Mouse (Mus musculus) embryonic facial prominence, embryonic 10.5 days (tissue): Measurements from ENCODE around the gene Pick1. TPM values are rescaled to one million over a fixed set of nuclear protein-coding genes. Genes with fewer than 3 reads are reported as not detected.

ENCODE experiments used
- DNase-seq: peaks from one replicate; pipeline ENCODE4 v3.0.0-alpha.2; 2017; ENCODE audit warnings: low spot score
- H3K27ac ChIP-seq: fragments of 300-500 bp; sonication (generic); replicated peaks from 2 replicates; pipeline ENCODE4 v1.5.1; 2016; ENCODE audit warnings: mild to moderate bottlenecking
- H3K27me3 ChIP-seq: fragments of 300-500 bp; sonication (generic); replicated peaks from 2 replicates; pipeline ENCODE4 v1.6.1; 2016; ENCODE audit warnings: low read depth, mild to moderate bottlenecking; ENCODE audit not compliant: poor library complexity, severe bottlenecking
- H3K36me3 ChIP-seq: fragments of 300-500 bp; sonication (generic); replicated peaks from 2 replicates; pipeline ENCODE4 v1.6.1; 2016; ENCODE audit warnings: mild to moderate bottlenecking, moderate library complexity
- H3K4me1 ChIP-seq: fragments of 300-500 bp; sonication (generic); 2 replicates; pipeline ENCODE4 v1.6.1; 2016
- H3K4me3 ChIP-seq: fragments of 300-500 bp; sonication (generic); 2 replicates; pipeline ENCODE4 v1.5.1; 2016; ENCODE audit warnings: mild to moderate bottlenecking, moderate library complexity
- H3K9me3 ChIP-seq: fragments of 300-500 bp; sonication (generic); 2 replicates; pipeline ENCODE4 v1.6.1; 2016; ENCODE audit warnings: mild to moderate bottlenecking
- WGBS: fragments of 180-500 bp; shearing (Covaris S2); methylation state at CpG from one replicate; pipeline ENCODE4 v1.1.7; 2016; 5-methylcytosine and 5-hydroxymethylcytosine counted together
- polyA plus RNA-seq: library from polyadenylated mRNA; unstranded; fragments of >200 nt; fragmentation: Nextera tagmentation; extraction: Ambion mirVana; gene quantifications from 2 replicates; pipeline ENCODE4 v1.2.1, GENCODE M21; 2016

Gene Pick1
- polyA plus RNA-seq, result 45.6 and 50.1 TPM in 2 replicates

- 2% methylated on average over 51 of the region's 51 CpGs for WGBS
- no peaks in the 10 kb centered on the region for H3K27me3 ChIP-seq
These were observed at the start of gene Pick1, which contains the start of gene Gm49486 for GRCm38 (mm10) chr15:79229058-79229821. Gene Pick1 (plus strand): TSS chr15:79229173. Gene Gm49486 (plus strand): TSS chr15:79229391.

DNA sequence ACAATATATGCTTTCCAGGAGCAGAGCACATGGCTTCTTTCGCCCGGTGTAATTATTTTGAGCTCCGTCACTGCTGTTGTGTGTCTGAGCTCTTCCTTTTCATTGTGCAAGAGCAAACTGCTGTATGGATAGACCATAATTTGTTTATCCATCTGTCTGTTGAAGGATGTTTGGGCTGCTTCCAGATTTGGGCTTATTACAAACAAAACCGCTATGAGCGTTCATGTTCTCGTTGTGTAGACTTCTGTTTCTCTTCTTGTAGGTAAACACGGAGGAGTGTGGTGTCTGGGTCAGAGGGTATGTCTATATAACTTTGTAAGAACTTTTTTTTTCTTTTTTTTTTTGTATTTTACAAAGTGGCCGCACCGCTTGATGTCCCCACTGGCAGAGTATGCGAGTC, 43.8 kb upstream of the Pick1 start:
- no peaks in the 10 kb centered on the region for H3K36me3 ChIP-seq
- no peak for DNase-seq
- 90% methylated on average over 10 of the region's 10 CpGs for WGBS
- no peaks in the 10 kb centered on the region for H3K4me1 ChIP-seq
- H3K27me3 ChIP-seq, result no peaks in the 10 kb centered on the region
- no peak overlapping the region for H3K4me3 ChIP-seq
- no peak overlapping the region for H3K27ac ChIP-seq
- H3K9me3 ChIP-seq, result no peaks in the 10 kb centered on the region

More at GRCm38 (mm10) chr15:79229058-79229821, at the start of gene Pick1, which contains the start of gene Gm49486:
- Histone ChIP-seq H3K27ac (peak within 1 kb of the TSS; percentile 96), H3K36me3 (peaks cover 31% of the 10 kb centered on the region), H3K4me1 (peaks cover 30% of the 10 kb centered on the region), H3K9me3 (no peaks in the 10 kb centered on the region), H3K4me3 (peak within 1 kb of the TSS; percentile 82)
- DNase-seq, result peak; percentile 93

- Histone ChIP-seq H3K27ac (no peak overlapping the region), H3K4me3 (no peak overlapping the region), H3K36me3 (no peaks in the 10 kb centered on the region), H3K4me1 (peaks cover 7% of the 10 kb centered on the region), H3K9me3 (no peaks in the 10 kb centered on the region), H3K27me3 (no peaks in the 10 kb centered on the region)
- DNase-seq, result no peak
- WGBS, result 90% methylated on average over 8 of the region's 8 CpGs
These were observed 41.2 kb upstream of the Pick1 start for GRCm38 (mm10) chr15:79187819-79188218.

GRCm38 (mm10) chr15:79191426-79191825, 37.5 kb upstream of the Pick1 start:
- H3K36me3 ChIP-seq, result no peaks in the 10 kb centered on the region
- WGBS, result 93% methylated on average over 2 of the region's 2 CpGs
- no peaks in the 10 kb centered on the region for H3K9me3 ChIP-seq
- H3K4me3 ChIP-seq, result no peak overlapping the region
- peaks cover 13% of the 10 kb centered on the region for H3K27me3 ChIP-seq
- no peak overlapping the region for H3K27ac ChIP-seq
- DNase-seq, result no peak
- peaks cover 37% of the 10 kb centered on the region for H3K4me1 ChIP-seq

- H3K4me1 ChIP-seq, result peaks cover 41% of the 10 kb centered on the region
- H3K9me3 ChIP-seq, result no peaks in the 10 kb centered on the region
- peak overlapping the region; percentile 87 for H3K27ac ChIP-seq
- H3K36me3 ChIP-seq, result no peaks in the 10 kb centered on the region
- H3K4me3 ChIP-seq, result peak overlapping the region; percentile 42; the same call in 1 of the 2 replicates
- peaks cover 13% of the 10 kb centered on the region for H3K27me3 ChIP-seq
- no peak for DNase-seq
- WGBS, result 73% methylated on average over 6 of the region's 6 CpGs
These were observed 36.5 kb upstream of the Pick1 start for GRCm38 (mm10) chr15:79192450-79192849.

GRCm38 (mm10) chr15:79192885-79193845, 35.8 kb upstream of the Pick1 start:
- H3K4me1 ChIP-seq, result peaks cover 41% of the 10 kb centered on the region
- 19% methylated on average over 27 of the region's 27 CpGs for WGBS
- peak overlapping the region; percentile 87 for H3K27ac ChIP-seq
- no peaks in the 10 kb centered on the region for H3K9me3 ChIP-seq
- peaks cover 13% of the 10 kb centered on the region for H3K27me3 ChIP-seq
- no peaks in the 10 kb centered on the region for H3K36me3 ChIP-seq
- DNase-seq, result peak; percentile 54
- peak overlapping the region; percentile 42 for H3K4me3 ChIP-seq

DNA sequence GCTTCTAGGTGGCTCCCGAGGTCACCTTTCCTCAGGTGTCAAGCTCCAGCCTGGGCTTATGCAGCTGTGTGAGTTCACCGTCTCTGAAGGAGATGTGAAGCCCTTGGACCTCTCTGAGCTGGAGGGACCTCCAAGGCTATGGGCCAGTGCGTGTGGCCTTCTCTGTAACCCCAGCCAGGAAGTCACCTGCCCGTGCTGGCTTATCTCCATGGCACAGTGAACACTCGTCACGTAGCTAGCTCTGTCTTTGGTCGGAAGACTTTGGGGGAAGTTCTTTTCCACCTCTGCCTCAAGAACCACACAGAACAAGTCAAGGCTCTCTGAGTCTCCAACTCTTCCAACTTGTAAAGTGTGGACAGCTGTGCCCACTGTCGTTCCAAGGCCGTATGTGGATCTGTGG, 34.9 kb upstream of the Pick1 start:
- Histone ChIP-seq H3K27ac (peak overlapping the region; percentile 87), H3K4me3 (no peak overlapping the region), H3K36me3 (no peaks in the 10 kb centered on the region), H3K9me3 (no peaks in the 10 kb centered on the region), H3K27me3 (peaks cover 13% of the 10 kb centered on the region), H3K4me1 (peaks cover 41% of the 10 kb centered on the region)
- no peak for DNase-seq
- WGBS, result 79% methylated on average over 9 of the region's 9 CpGs

DNA sequence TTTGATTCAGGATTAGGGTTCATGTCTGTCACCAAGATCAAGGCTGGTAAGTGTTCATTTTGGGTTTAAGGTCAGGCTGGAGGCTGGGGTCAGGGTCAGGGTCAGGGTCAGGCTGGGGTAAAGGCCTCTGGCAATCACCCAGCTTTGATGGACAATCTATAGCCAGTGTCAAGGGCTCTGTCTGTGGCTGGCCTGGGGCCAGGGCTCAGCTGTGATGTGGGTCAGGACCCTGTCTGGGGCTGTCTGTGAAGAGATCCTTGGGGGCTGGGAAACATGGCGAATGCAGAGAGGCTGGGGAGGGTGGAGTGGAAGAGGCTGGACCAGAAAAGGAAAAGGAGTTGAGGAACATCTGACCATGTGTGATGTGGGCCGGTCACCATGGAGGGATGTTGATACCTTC, 34.0 kb upstream of the Pick1 start:
- Histone ChIP-seq H3K36me3 (no peaks in the 10 kb centered on the region), H3K27me3 (peaks cover 13% of the 10 kb centered on the region), H3K9me3 (no peaks in the 10 kb centered on the region), H3K4me3 (no peak overlapping the region), H3K27ac (no peak overlapping the region), H3K4me1 (peaks cover 41% of the 10 kb centered on the region)
- no peak for DNase-seq
- WGBS, result 68% methylated on average over 2 of the region's 2 CpGs

GRCm38 (mm10) chr15:79195492-79195891, 33.5 kb upstream of the Pick1 start:
- no peak overlapping the region for H3K4me3 ChIP-seq
- no peaks in the 10 kb centered on the region for H3K36me3 ChIP-seq
- DNase-seq, result no peak
- no peaks in the 10 kb centered on the region for H3K9me3 ChIP-seq
- no peak overlapping the region for H3K27ac ChIP-seq
- 81% methylated on average over 8 of the region's 8 CpGs for WGBS
- peaks cover 13% of the 10 kb centered on the region for H3K27me3 ChIP-seq
- H3K4me1 ChIP-seq, result peaks cover 42% of the 10 kb centered on the region

DNA sequence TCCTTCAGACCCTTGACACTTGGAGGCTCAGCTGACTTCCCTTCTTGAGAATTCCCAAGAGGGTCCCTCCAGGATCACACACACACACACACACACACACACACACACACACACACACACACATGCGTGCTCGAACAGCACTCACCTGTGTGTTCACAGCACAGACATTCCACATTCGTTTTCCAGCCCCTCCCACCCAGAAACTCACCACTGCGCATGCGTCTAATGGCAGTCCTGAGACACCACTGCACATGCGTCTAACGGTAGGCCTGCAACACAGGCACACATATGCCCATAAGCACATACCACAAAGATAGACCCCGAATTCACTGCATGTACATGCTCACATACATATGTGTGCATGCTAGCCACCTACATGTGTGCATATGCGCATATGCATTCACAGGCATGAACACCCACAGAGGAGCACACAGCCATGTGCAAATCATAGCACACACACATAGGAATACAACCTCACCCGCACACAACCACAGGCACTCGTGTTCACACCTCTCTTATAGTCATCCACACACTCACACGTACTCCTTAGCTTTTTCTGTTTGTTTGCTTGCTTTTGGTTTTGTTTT, 29.5 kb upstream of the Pick1 start:
- no peaks in the 10 kb centered on the region for H3K36me3 ChIP-seq
- no peak overlapping the region for H3K27ac ChIP-seq
- peaks cover 3% of the 10 kb centered on the region; the same call in 1 of the 2 replicates for H3K27me3 ChIP-seq
- 94% methylated on average over 12 of the region's 12 CpGs for WGBS
- no peak for DNase-seq
- no peak overlapping the region for H3K4me3 ChIP-seq
- H3K4me1 ChIP-seq, result peaks cover 51% of the 10 kb centered on the region
- H3K9me3 ChIP-seq, result no peaks in the 10 kb centered on the region

GRCm38 (mm10) chr15:79201491-79202150, 27.4 kb upstream of the Pick1 start:
- H3K9me3 ChIP-seq, result no peaks in the 10 kb centered on the region
- H3K36me3 ChIP-seq, result no peaks in the 10 kb centered on the region
- 21% methylated on average over 13 of the region's 13 CpGs for WGBS
- peak overlapping the region; percentile 86 for H3K27ac ChIP-seq
- 0 out of 2 replicates have a peak, but pooled peaks cover 3% of the 10 kb centered on the region for H3K27me3 ChIP-seq
- peak overlapping the region; percentile 38 for H3K4me3 ChIP-seq
- peak; percentile 72 for DNase-seq
- peaks cover 33% of the 10 kb centered on the region for H3K4me1 ChIP-seq

DNA sequence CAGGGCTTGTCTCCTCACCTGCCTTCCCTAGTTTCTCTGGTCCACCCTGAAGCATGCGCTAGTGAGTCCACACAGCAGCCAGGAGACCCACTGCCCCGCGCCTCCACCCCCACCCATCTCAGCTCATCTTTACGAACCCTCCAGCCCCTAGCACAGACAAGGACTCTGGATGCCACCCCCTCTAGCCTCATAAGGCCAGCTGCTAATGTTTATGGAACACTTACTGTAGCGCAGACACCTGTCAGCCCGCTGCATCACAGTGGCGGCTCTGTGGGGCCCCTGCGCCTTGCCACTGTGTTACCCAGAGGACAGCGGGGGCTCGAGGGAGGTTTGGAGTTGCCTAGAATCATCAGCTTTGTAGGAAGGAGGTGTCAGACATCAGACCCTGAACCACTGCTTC, 26.4 kb upstream of the Pick1 start:
- no peaks in the 10 kb centered on the region for H3K9me3 ChIP-seq
- peak overlapping the region; percentile 72 for H3K27ac ChIP-seq
- H3K4me3 ChIP-seq, result no peak overlapping the region
- peaks cover 32% of the 10 kb centered on the region for H3K4me1 ChIP-seq
- no peaks in the 10 kb centered on the region for H3K36me3 ChIP-seq
- DNase-seq, result no peak
- 44% methylated on average over 10 of the region's 10 CpGs for WGBS
- H3K27me3 ChIP-seq, result 0 out of 2 replicates have a peak, but pooled peaks cover 3% of the 10 kb centered on the region
